Mouse (Mus musculus) spleen, adult 18-20 months (tissue): ENCODE measurements at regions not wholly inside any gene's neighbourhood (a gene's known extent, or its start where the extent isn't known, plus 50 kb on each side); places are given as distances from the start of the nearest gene placed in this dataset.

ENCODE experiments used
- DNase-seq, 2 experiments: peaks; one replicate each; pipeline ENCODE4 v3.0.0; 2022; ENCODE audit warnings: mixed read lengths in 2 of 2

GRCm38 (mm10) chr14:72200307-72200706 lies 291.3 kb downstream of the Gm9195 start:
- DNase-seq: no peak

DNA sequence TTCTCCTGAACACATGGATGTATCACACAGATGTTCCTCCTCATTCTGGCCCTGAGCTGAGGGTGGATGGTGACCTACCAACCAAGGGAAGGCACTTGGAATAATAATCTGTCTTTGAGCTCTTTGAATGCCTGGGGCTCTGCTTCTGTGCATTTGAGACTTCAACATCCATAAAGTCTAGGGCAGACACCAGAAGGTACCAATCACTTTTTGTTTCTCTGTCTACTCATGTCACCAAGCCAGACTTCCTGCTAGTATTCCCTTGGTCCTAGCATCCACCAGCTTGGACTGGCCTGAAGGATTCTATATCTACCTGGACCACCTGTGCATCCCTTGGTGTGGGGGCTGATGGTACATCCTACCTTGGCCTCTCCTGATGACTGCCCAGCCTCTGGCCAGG lies 291.7 kb downstream of the Gm9195 start:
- DNase-seq: no peak

GRCm38 (mm10) chr14:72197972-72198371 lies 293.7 kb downstream of the Gm9195 start:
- no peak for DNase-seq

GRCm38 (mm10) chr14:72187329-72187984 lies 304.2 kb downstream of the Gm9195 start:
- no peak for DNase-seq

GRCm38 (mm10) chr14:72175751-72176150 lies 315.9 kb downstream of the Gm9195 start:
- DNase-seq: no peak

DNA sequence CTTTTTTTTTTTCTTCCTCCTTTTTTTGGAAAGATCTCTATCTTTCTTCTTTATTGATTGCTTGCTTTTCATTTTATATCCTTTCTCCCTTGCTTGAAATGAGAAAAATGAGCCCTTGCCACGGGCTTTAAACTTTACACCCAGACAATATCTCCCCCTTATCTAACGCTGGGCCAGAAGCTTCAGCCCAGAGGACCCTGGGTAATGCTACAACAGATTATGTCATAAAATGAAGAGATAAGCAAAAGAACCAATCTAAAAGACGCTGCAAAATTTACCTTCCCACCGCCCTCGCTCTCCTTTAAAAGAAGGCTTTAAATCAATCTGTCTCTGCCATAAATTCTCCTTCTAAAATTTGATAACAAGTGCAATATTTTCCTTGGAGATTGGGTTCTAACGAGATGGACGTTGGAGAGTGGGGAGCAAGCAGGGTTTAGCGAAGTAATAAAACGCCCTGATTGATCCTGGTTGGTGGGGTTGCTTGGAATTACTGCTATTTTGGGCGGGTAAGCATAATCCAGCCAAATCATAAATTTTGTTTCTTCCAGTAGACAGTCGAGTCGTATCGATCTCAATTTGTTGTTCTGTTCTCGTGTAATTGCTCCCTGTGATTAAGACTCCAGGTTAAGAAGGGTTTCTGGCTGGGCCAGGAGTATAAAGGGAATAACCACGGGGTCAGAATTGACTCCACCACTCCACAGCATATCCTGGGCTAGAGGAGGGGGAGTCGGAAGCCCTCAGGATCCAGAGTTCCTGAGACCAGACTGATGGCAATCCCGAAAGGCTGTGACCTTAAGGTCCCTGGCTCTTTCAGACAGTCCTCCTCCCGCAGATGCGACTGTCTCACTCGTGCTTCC lies 318.9 kb downstream of the Gm9195 start:
- no peak for DNase-seq

DNA sequence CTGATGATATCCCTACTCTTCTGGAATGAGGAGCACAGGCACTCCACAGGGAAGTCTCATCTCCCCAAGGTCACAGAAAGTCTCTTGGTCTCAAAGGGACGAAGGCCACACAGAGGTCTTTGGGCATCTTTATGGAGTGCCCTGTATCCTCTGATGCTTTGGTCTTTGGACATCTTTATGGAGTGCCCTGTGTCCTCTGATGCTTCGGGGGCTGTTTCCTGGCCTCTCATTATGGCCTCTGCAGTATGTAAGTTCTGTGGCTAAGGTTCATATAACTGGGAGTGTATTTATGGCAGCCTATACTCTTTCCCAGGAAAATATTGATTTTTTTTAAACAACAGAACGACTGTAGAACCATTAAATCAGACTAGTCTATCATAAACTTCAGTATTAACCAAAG lies 319.9 kb downstream of the Gm9195 start:
- DNase-seq: no peak

DNA sequence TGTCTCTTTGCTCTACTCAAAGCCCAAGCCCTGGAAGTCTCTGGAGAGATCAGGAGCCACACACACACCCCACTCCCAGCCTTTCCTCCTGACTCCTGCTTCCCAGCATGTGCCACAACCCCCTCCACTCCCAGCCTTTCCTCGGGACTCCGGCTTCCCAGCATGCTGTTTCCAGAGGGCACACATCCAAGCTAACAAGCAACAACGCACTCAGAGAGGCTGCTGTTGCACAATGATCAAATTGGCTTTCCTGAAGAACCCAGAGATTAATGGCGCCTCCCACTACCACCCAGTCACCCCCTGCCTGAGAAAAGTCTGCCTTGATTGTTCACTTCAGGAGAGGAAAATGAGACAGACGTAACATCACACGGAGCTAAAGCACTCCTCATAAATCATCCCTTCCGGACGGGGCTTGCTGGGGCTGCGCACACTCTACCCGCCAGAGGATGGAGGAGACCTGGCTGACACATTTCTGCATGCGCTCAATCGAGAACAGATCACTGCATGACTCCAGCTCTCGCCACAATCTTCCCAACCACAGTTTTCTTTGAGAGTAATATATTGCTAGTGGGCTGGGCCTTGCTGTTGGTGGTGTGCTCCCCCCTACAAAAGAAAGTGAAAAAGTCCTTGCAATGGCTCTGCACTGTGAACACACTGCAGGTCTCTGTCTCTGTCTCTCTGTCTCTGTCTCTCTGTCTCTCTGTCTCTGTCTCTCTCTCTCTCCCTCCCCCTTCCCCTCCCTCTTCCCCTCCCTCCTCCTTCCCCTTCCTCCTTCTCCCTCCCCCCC lies 332.9 kb downstream of the Gm9195 start:
- DNase-seq: no peak

DNA sequence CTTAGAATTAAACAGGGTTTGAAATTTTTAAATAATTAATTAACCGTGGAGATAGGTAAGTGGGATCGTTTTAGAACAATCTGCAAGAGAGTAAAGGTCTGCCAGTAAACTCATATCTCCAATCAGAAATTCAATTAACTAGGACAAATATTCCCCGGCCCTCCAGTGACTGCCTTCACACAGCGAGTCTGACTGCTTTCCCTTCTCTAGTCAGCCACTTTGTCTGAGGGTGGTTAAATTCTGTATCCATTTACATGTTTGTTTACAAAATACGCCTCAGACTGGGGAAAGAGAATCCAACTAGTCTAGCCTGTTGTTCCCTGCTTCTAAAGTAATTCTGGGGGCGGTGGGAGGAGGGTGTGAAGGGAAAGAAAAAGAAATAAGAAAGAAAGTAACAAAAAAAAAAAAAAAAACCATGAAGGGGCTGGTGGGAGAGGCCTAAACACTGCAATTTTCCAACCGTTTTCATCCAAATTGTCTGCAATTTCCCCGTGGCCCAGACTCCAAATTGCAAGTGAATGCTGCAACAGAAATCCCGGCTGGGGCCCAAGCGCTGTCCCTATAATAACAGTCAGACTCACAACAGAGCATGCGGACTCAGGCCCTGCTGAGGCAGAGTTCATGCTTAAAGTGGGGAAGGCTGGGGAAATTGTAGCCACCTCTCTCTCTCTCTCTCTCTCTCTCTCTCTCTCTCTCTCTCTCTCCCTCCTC lies 336.3 kb downstream of the Gm9195 start:
- no peak for DNase-seq

DNA sequence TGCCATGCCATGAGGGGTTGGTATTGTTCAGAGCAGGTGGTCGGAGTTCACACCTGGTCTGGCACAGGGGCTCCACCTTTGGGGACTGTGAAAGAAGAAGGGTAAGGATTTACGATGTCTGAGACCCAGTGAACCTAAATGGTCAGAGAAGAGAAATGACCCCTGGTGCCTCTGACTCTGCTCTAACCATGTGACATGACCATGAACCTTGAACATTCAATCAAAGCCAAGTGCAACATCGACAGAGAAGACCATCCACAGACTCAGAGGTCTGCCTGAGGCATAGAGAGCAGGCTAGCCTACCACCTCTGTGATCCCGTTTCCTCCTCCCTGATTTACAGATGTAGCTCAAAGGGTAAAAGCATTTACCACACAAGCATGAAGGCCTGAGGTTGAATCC lies 340.0 kb downstream of the Gm9195 start:
- DNase-seq: no peak

DNA sequence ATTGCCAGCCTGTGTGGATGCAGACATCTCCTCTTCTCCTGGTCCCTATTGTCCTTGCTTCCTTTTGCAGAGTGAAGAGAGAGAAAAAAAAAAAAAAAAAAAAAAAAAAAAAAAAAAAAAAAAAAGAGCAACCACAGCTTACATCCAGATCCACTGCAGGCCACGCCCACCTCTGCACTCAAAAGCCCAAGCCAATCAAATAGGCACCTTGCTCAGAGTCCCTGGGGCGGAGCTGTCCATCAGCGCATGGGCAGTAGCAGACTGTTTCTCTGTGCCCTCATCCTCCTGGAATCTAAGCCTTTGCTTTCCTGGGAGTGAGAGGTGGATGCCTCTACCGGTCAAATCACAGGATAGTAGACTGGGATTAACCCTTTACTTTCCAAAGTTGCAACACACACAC lies 342.2 kb downstream of the Gm9195 start:
- no peak for DNase-seq

GRCm38 (mm10) chr14:72148886-72149285 lies 342.8 kb downstream of the Gm9195 start:
- no peak for DNase-seq

DNA sequence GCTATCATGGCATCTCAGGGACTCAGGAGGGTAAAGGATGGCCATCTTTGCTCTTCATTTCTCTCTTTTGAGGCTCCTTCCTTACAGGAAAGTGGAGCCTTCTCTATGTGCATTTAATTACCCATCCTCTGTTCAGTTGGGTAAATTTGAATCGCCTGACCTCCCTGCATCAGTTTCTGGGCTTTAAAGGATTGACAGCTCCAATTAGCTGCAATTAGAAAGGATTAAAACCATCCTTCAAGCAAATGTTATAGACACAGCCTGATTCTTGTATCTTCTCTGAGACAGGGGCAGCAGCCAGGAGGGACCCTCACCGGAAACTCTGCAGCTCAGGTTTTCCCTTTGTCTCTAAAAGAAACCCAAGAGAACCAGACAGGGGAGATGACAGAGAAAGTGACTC lies 345.3 kb downstream of the Gm9195 start:
- DNase-seq: no peak

GRCm38 (mm10) chr14:72142883-72143487 lies 348.7 kb downstream of the Gm9195 start:
- no peak for DNase-seq

GRCm38 (mm10) chr14:72141136-72141535 lies 350.5 kb downstream of the Gm9195 start:
- DNase-seq: no peak

DNA sequence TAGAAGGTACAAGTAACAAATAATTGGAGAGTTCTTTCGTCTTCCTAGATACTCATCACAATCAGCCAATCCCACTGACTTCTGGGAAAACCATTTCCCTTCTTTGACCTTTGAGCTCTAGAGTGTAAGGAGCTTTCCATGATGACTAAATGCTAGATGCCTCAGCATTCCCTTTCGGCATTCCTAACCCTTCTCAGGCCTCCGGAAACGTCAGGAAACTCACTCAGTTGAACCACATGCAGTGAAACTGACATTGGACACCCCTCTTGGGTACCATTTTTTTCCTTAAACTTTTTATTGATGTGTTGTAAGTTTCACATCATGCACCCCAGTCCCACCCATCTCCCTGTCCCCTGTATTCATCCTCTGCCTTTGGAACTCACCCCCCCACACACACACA lies 361.5 kb downstream of the Gm9195 start:
- DNase-seq: no peak

GRCm38 (mm10) chr14:72121786-72122185 lies 369.9 kb downstream of the Gm9195 start:
- DNase-seq: no peak

GRCm38 (mm10) chr14:72121006-72121405 lies 370.6 kb downstream of the Gm9195 start:
- no peak for DNase-seq

DNA sequence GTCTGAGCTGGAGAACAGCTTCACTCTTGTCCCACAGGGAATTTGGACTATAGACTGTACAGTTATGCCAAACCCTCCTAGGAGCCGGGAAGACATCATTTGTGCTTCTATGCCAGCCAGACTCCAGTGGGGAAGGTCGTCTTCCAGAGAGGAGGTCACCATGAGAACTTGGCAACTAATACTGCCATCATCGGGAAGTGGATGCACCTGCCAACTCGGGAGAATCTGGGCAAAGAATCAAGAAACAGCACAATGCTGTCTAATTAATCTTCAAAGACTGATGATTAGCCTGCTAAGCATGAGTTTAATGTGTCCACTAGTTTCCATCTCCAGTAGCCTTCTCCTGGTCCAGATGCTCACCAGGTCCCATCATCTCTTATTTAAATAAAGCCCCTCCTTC lies 374.8 kb downstream of the Gm9195 start:
- DNase-seq: no peak

DNA sequence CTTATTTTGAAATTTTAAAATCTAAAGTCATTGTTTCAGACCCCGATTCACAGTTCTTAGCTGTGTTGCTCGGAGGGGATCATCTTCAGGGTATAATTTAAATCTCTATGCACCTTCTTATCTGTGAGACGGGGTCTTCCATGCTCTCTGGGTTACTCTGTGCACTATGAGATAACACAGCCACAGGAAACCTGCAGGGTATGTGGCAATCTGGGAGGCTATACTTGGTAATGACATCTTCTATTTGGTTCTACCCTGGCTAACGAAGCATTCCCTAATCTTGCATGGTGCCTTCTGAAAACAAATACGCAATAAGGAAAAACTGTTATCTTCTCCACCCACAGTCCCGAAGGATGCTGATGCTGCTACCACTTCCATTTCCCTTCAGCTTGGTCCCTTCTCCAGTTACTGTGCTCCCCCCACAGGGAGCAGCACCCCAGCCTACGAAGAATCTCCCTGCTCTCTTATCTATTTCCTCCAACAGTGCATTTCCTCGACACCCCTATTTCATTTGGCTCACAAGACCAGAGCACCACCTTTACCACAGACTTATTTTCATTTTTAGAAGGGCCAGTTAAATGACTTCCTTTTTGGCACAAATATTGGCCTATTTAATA lies 378.2 kb downstream of the Gm9195 start:
- no peak for DNase-seq

DNA sequence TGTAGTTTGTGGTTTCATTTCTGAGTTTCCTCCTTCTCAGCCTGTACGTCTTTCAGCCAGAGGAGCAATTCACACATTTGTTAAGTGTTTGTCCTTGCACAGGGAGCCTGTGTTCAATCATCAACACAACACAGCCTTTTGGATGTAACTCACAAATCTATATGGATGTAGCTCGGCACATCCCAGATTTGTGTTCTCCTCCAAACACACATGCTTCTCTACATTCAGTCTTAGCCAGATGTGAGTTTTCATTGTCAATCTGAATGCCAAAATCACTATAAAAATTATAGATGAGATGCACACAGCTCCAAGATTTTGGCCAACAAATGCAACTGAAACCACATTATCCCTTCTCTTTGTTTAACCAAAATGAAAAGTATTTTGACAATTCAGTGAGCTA lies 380.9 kb downstream of the Gm9195 start:
- DNase-seq: no peak

- DNase-seq: no peak
These were observed 400.1 kb downstream of the Gm9195 start for GRCm38 (mm10) chr14:72091579-72091978.
